ENCODE assay signal across 17 mouse cellular contexts in genomic region chr8:88269107-88269875, GRCm38 (mm10). TPM values are rescaled to one million over a fixed set of nuclear protein-coding genes. Genes with fewer than 3 reads are reported as not detected.
DNase-seq lines count a peak whose midpoint lies in the region; ATAC-seq and TF ChIP-seq lines count a peak whose summit lies in the region.
"Had no signal": no experiment of that assay in that cellular context is flagged by ENCODE, and none has a peak within 500 bp of the region (broad histone marks: within the 10 kb centered on the region; RNA-seq: fewer than 3 reads in every experiment).

No protein-coding gene starts in this region.

- no peak for DNase-seq in layer of hippocampus, adult 2 months (ENCODE audit: low spot score in 2 of 2)
- DNase-seq in layer of hippocampus, adult 8-10 months (ENCODE audit: low spot score in 2 of 2): no peak
- peak; percentile 35 to 38 for DNase-seq in thymus, postnatal 36 days
- no peak for DNase-seq in thymus, postnatal 0 days (ENCODE audit: low spot score)
- peak; percentile 40 for DNase-seq in T-cell, adult 2 months (ENCODE audit: low spot score)
- no peak for DNase-seq in stomach, postnatal 0 days (ENCODE audit: low spot score)
- no peak for DNase-seq in frontal cortex, postnatal 14 days (ENCODE audit: low spot score in 2 of 2)
- DNase-seq: adrenal gland, postnatal 36 days; cerebellum, adult 9-10 months; kidney, postnatal 25 days; right cerebral cortex, postnatal 4 days had no signal

- no peak overlapping the region for H3K4me3 ChIP-seq in layer of hippocampus, adult 2 months
- H3K4me3 ChIP-seq in stomach, postnatal 0 days (ENCODE audit: low read depth, low read length): no peak overlapping the region
- no peak overlapping the region for H3K4me3 ChIP-seq in forebrain, embryonic 12.5 days (replicated peaks)
- H3K4me3 ChIP-seq: embryonic facial prominence, embryonic 13.5 days; liver, embryonic 15.5 days had no signal

- peaks cover 5% of the 10 kb centered on the region for H3K4me1 ChIP-seq in stomach, postnatal 0 days (replicated peaks; ENCODE audit: control insufficient read depth, insufficient read depth)
- H3K4me1 ChIP-seq in forebrain, embryonic 12.5 days: peaks cover 15% of the 10 kb centered on the region

- H3K27ac ChIP-seq in layer of hippocampus, adult 2 months: no peak overlapping the region
- no peak overlapping the region for H3K27ac ChIP-seq in stomach, postnatal 0 days (replicated peaks)
- no peak overlapping the region for H3K27ac ChIP-seq in forebrain, embryonic 12.5 days
- H3K27ac ChIP-seq: embryonic facial prominence, embryonic 13.5 days; hindbrain, embryonic 14.5 days; liver, embryonic 15.5 days had no signal

- H3K27me3 ChIP-seq in stomach, postnatal 0 days (ENCODE audit: control insufficient read depth, insufficient read depth, low read length): no peaks in the 10 kb centered on the region
- peaks cover 53% of the 10 kb centered on the region for H3K27me3 ChIP-seq in forebrain, embryonic 12.5 days

- 51% methylated on average over 7 of the region's 7 CpGs for WGBS in stomach, postnatal 0 days
- 63% methylated on average over 7 of the region's 7 CpGs for WGBS in forebrain, embryonic 12.5 days

- TF ChIP-seq CTCF in layer of hippocampus, adult 2 months (conservative IDR thresholded peaks at IDR 0.05): peak; percentile 58
- TF ChIP-seq CTCF in stomach, postnatal 0 days (IDR thresholded peaks at IDR 0.05; ENCODE audit: low read depth): peak; percentile 49; the same call in 1 of the 2 replicates

- no peak for ATAC-seq in stomach, postnatal 0 days (ENCODE audit: low FRiP score, low TSS enrichment)
- no peak for ATAC-seq in forebrain, embryonic 12.5 days (ENCODE audit: low FRiP score)
- ATAC-seq: midbrain, embryonic 16.5 days had no signal

- no peaks in the 10 kb centered on the region for H3K36me3 ChIP-seq in stomach, postnatal 0 days (ENCODE audit: control insufficient read depth, insufficient read depth, low read length)
- no peaks in the 10 kb centered on the region for H3K36me3 ChIP-seq in forebrain, embryonic 12.5 days (replicated peaks)
- H3K36me3 ChIP-seq: embryonic facial prominence, embryonic 13.5 days; liver, embryonic 15.5 days had no signal

- H3K9ac ChIP-seq in stomach, postnatal 0 days (ENCODE audit: low read length): no peak overlapping the region
- H3K9ac ChIP-seq in forebrain, embryonic 12.5 days: no peak overlapping the region
- H3K9ac ChIP-seq: embryonic facial prominence, embryonic 13.5 days; hindbrain, embryonic 14.5 days; liver, embryonic 15.5 days had no signal

- TF ChIP-seq EP300 in stomach, postnatal 0 days (optimal IDR thresholded peaks at IDR 0.05): no peak

- H3K4me2 ChIP-seq in stomach, postnatal 0 days (replicated peaks; ENCODE audit: low read depth): no peak overlapping the region
- H3K4me2 ChIP-seq in forebrain, embryonic 12.5 days: no peak overlapping the region
- H3K4me2 ChIP-seq: embryonic facial prominence, embryonic 13.5 days; heart, embryonic 11.5 days; hindbrain, embryonic 14.5 days; liver, embryonic 15.5 days had no signal

- no peaks in the 10 kb centered on the region for H3K9me3 ChIP-seq in stomach, postnatal 0 days (ENCODE audit: control insufficient read depth, low read length)
- no peaks in the 10 kb centered on the region for H3K9me3 ChIP-seq in forebrain, embryonic 12.5 days
- H3K9me3 ChIP-seq: embryonic facial prominence, embryonic 13.5 days; liver, embryonic 15.5 days had no signal

RNA-seq across cellular contexts. Expression of gene Adcy7, which starts 2.9 kb away (rescaled TPM):
- total RNA-seq in layer of hippocampus, adult 2 months (2021): 1 to 10 TPM; 2.1 to 2.6 TPM
- 1 to 10 TPM; 2.7 to 7.4 (median 4.5) TPM for total RNA-seq in layer of hippocampus, adult 8-10 months (2022)
- 16.2 and 21.1 TPM in 2 replicates for polyA plus RNA-seq in thymus, postnatal 0 days (2015; fragmentation: Nextera tagmentation; extraction: Ambion mirVana)
- 5.2 and 5.7 TPM in 2 replicates for polyA plus RNA-seq in stomach, postnatal 0 days (2015; fragmentation: Nextera tagmentation; extraction: Ambion mirVana)
- polyA plus RNA-seq in forebrain, embryonic 12.5 days (2016; fragmentation: Nextera tagmentation; extraction: Ambion mirVana): 2.2 and 2.5 TPM in 2 replicates

Comparison
In these comparisons a context has a peak if more than half of its experiments do, and no peak if none do; other contexts are left out.
1. DNase-seq: peak in thymus, postnatal 36 days (2 of 2) and T-cell, adult 2 months (single experiment); none in layer of hippocampus, adult 2 months (0 of 2), layer of hippocampus, adult 8-10 months (0 of 2), thymus, postnatal 0 days (single experiment), stomach, postnatal 0 days (single experiment) and frontal cortex, postnatal 14 days (0 of 2).